Mouse (Mus musculus) urinary bladder, adult 18-20 months (tissue): ENCODE results near the gene Asb5.
"Not testable (repeated sequence)": the region's sequence is repeated elsewhere in the genome, so short reads cannot be mapped to it uniquely, and the experiment has no call there.

Source experiments
- DNase-seq, 2 experiments: peaks; one replicate each; pipeline ENCODE4 v3.0.0; 2022; ENCODE audit warnings: low spot score in 2 of 2, mixed read lengths in 2 of 2

The Asb5 gene

DNA sequence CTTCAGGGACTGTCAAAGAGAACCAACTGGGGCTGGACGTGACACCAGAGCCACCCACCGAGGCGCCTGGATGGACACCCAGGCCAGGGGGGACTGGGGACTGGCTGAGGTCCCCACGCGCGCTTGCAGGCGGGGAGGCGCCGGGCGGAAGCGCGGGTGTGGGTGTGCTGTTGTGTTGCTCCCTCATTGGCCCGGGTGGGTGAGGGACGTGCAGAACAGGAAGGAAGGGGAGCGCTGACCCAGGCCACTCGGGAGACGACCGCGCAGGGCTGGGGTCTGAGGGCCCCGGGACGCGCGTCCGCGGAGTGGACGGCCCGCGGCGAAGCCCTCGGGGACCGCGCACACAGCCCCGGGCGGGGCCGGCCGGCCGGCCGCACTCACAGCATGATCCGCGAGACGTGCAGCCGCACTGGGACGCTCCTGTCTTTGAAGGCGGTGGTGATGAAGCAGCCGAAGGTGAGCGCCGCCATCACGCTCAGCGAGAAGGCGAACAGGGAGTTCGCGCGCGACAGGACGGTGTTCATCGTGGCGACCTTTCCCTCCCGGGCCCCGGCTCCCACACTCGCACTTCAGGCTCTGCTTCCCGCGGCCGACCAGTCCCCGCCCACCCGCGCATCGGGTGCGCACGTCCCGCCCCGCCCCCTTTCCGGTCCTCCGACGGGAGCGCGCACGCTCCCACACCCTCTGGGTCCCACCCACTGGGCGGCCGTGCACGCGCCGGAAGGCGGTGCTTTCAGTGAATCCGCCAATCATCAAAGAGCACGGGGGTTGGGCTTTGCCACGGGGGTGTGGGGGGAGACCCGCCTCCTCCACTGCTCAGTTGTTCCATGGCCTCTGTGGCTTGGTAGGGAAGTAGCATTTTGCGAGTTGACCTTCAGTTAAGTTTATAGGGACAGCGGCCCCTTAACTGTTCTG lies at the start of gene Asb5, which contains the start of gene Spcs3:
Gene Asb5 (plus strand): TSS at position 199 of the 915 bp plus-strand sequence.
Gene Spcs3 (minus strand): TSS at position 617 of the 915 bp plus-strand sequence.
- peak; percentile 94 for DNase-seq

DNA sequence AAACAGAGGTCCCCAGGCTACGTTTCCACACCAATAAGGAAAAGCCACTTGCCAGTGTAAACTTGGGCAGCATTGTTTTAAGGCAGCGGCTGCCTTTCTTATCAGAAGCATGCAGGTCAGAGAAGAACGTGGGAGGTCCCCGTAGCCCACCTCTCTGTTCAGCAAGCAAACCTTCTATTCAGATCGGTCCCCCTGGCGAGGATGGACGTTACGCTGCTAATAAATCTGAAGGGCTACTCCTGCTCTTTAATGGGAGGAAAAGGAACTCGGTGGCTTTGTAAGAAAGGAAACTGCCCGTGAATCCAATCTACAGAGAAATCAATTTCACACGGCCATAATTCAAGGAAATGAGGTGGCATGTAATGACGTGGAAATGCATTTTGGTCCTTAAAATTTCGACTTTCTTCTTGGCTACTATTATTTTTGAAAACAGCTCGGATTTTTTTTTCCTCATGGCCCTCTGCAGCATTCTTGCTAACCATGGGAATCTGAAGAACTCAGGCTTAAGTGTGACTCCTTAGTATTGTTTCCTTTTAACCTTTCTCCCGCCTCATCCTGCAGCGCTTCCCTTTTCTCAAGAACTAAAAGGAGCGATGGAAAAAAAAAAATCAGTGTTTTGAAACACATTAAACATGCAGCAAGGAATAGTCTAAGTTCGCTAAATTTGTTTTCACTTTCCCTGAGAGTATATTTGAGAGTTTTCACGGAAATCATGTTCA lies 42.7 kb upstream of the Asb5 start:
- DNase-seq, result no peak

- no peak for DNase-seq
Measured at GRCm38 (mm10) chr8:54488437-54488836, 40.9 kb upstream of the Asb5 start.

DNA sequence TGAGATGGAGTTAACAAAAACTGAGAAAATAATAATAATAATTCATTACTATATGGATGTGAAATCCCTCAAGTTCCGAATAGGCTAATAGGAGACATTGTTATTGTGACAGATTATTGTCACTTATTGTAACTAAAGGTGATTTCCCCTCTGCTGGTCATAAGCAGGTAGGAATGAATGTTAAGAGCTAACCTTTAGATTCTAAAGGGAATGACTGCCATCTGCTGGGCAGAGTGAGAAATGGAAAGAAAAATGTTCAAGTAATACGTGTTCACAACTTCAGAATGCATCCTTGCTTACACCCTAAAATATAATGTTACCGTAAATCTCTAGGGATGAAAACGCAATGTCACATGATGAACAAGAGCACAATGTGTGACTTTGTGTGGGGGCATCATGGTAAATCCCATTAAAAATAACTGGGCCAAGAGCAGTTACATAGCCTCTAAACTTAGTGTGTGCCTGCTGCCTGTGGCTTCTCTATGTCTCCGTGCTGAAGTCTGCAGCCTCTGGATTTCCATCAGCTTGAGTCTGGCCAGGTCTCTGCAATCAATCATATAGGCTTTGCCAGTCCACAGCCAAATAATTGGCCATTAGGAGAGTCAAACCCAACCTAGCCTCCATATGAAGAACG lies 38.2 kb upstream of the Asb5 start:
- no peak for DNase-seq

DNA sequence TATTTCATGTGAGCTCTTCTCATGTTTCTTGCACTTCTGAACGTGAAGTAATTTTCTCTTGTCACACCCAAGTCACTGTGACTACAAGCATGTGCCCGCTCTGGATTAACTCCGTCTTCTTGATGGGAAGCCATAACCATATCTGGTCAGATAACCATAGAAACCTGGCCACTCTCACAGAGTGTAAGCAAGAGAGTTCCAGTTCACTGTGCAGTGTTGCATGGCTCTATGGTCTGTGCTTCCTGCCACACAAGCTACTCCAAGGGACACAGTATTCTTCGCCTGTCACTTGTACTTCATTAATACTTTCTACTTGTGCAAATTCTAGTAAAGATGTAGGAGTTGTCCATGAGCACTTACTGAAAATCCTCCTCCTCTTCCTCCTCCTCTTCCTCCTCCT lies 37.4 kb upstream of the Asb5 start:
- no peak for DNase-seq

- no peak for DNase-seq
Measured at GRCm38 (mm10) chr8:54493110-54493509, 36.3 kb upstream of the Asb5 start.

DNA sequence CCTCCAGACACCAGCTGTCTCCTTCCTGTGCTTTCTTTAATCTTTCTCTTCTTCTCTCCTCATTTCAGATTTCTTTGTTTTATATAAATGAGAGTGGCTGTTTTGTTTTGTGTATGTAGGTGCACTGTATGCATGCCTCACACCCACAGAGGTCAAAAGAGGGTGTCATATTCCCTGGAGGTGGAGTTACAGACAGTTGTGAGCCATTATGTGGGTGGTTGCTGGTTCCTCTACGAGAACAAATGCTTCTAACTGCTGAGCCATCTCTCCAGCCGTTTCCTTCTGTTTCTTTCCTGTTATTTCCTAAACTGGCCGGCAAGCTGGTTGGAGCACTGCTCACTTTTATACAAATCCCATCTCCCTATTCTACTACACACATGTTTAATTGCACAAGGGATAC lies 35.5 kb upstream of the Asb5 start:
- DNase-seq, result no peak

- DNase-seq, result no peak
Measured at GRCm38 (mm10) chr8:54503104-54503503, 26.3 kb upstream of the Asb5 start.

- DNase-seq, result no peak
Measured at GRCm38 (mm10) chr8:54505060-54505459, 24.3 kb upstream of the Asb5 start.

GRCm38 (mm10) chr8:54507428-54508095 lies 21.8 kb upstream of the Asb5 start:
- peak; percentile 39 for DNase-seq

- no peak for DNase-seq
Measured at GRCm38 (mm10) chr8:54508096-54508456, 21.3 kb upstream of the Asb5 start.

- no peak for DNase-seq
Measured at GRCm38 (mm10) chr8:54508814-54509213, 20.6 kb upstream of the Asb5 start.

GRCm38 (mm10) chr8:54509221-54509721 lies 20.1 kb upstream of the Asb5 start:
- DNase-seq, result no peak

DNA sequence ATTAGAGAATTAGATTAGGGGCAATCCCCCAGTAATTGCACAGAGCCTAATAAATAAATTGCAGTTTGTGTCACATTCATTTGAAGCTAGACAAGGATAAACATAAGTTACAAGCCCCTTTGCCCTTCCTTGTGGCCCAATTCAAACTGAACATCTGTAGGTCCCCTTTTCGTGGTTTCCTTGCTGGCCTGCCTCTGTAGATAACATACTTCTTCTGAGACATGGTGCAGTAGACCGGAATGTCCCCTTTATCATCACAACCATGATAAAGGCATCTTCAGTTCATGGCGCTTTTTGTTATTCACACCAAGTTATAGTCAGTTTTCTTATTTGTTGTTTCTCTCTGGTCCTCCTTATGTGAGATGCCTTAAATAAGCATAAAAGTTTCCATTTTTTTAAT lies 17.6 kb upstream of the Asb5 start:
- no peak for DNase-seq

GRCm38 (mm10) chr8:54512200-54512599 lies 17.2 kb upstream of the Asb5 start:
- DNase-seq, result not testable (repeated sequence)

GRCm38 (mm10) chr8:54518756-54519460 lies 10.5 kb upstream of the Asb5 start:
- no peak for DNase-seq

GRCm38 (mm10) chr8:54520516-54520915 lies 8.9 kb upstream of the Asb5 start:
- no peak for DNase-seq

GRCm38 (mm10) chr8:54525606-54526005 lies 3.8 kb upstream of the Asb5 start:
- DNase-seq, result no peak

GRCm38 (mm10) chr8:54526700-54527099 lies 2.7 kb upstream of the Asb5 start:
- no peak for DNase-seq

- no peak for DNase-seq
Measured at GRCm38 (mm10) chr8:54528571-54528970, 809 bp upstream of the Asb5 start.

- no peak for DNase-seq
Measured at GRCm38 (mm10) chr8:54535172-54535571, 5.8 kb downstream of the Asb5 start.
